Comparison of ENCODE assay signal across 10 mouse cellular contexts in genomic region chr5:90203168-90203567, GRCm38 (mm10). TPM values are rescaled to one million over a fixed set of nuclear protein-coding genes. Genes with fewer than 3 reads are reported as not detected.
A peak's percentile ranks its signal among the peaks of the same experiment; 100 is the strongest.
DNase-seq lines count a peak whose midpoint lies in the region; ATAC-seq and TF ChIP-seq lines count a peak whose summit lies in the region.
"Had no signal": no experiment of that assay in that cellular context is flagged by ENCODE, and none has a peak within 500 bp of the region (broad histone marks: within the 10 kb centered on the region; RNA-seq: fewer than 3 reads in every experiment).

No protein-coding gene starts in this region.

- H3K27ac ChIP-seq in heart, embryonic 12.5 days (ENCODE audit: poor library complexity, severe bottlenecking) = no peak overlapping the region
- H3K27ac ChIP-seq in intestine, postnatal 0 days (ENCODE audit: low read depth, low read length) = no peak overlapping the region
- H3K27ac ChIP-seq in midbrain, embryonic 16.5 days (ENCODE audit: low read length) = no peak overlapping the region
- H3K27ac ChIP-seq: embryonic facial prominence, embryonic 13.5 days; lung, embryonic 15.5 days had no signal

- no peak overlapping the region for H3K4me3 ChIP-seq in heart, embryonic 12.5 days
- no peak overlapping the region for H3K4me3 ChIP-seq in intestine, postnatal 0 days (ENCODE audit: low read depth, low read length)
- H3K4me3 ChIP-seq in midbrain, embryonic 16.5 days (ENCODE audit: low read depth, low read length) = no peak overlapping the region
- H3K4me3 ChIP-seq: embryonic facial prominence, embryonic 13.5 days; lung, embryonic 15.5 days had no signal

- no peak for ATAC-seq in heart, embryonic 12.5 days (ENCODE audit: insufficient number of reproducible peaks, low FRiP score)
- ATAC-seq in intestine, postnatal 0 days = no peak
- peak; percentile 66; the same call in 1 of the 2 replicates for ATAC-seq in midbrain, embryonic 16.5 days

- H3K36me3 ChIP-seq in heart, embryonic 12.5 days = no peaks in the 10 kb centered on the region
- no peaks in the 10 kb centered on the region for H3K36me3 ChIP-seq in intestine, postnatal 0 days (ENCODE audit: control insufficient read depth, insufficient read depth)
- H3K36me3 ChIP-seq in midbrain, embryonic 16.5 days (ENCODE audit: control insufficient read depth, insufficient read depth, low read length) = no peaks in the 10 kb centered on the region
- H3K36me3 ChIP-seq: embryonic facial prominence, embryonic 13.5 days; lung, embryonic 15.5 days had no signal

- no peaks in the 10 kb centered on the region for H3K4me1 ChIP-seq in heart, embryonic 12.5 days (replicated peaks)
- H3K4me1 ChIP-seq in intestine, postnatal 0 days (replicated peaks; ENCODE audit: control insufficient read depth, insufficient read depth, low read length) = no peaks in the 10 kb centered on the region
- H3K4me1 ChIP-seq in midbrain, embryonic 16.5 days (ENCODE audit: control insufficient read depth, insufficient read depth, low read length) = no peaks in the 10 kb centered on the region
- H3K4me1 ChIP-seq: lung, embryonic 15.5 days had no signal

- H3K4me2 ChIP-seq in heart, embryonic 12.5 days = no peak overlapping the region
- H3K4me2 ChIP-seq in intestine, postnatal 0 days (replicated peaks; ENCODE audit: low read depth) = no peak overlapping the region
- no peak overlapping the region for H3K4me2 ChIP-seq in midbrain, embryonic 16.5 days (ENCODE audit: low read length)
- H3K4me2 ChIP-seq: embryonic facial prominence, embryonic 13.5 days; lung, embryonic 15.5 days had no signal

- DNase-seq in heart, adult 11 months = peak; percentile 44
- DNase-seq in 3T3-L1 (ENCODE audit: low read depth, low spot score) (peak; percentile 87), MN1 (ENCODE audit: low spot score) (peak; percentile 65)
- DNase-seq in embryo, embryonic 9.5 days (ENCODE audit: extremely low spot score) = peak; percentile 32
- DNase-seq in frontal cortex, postnatal 25 days (ENCODE audit: low spot score in 2 of 2) = no peak

- H3K27me3 ChIP-seq in heart, embryonic 12.5 days (replicated peaks) = no peaks in the 10 kb centered on the region
- no peaks in the 10 kb centered on the region for H3K27me3 ChIP-seq in intestine, postnatal 0 days (replicated peaks; ENCODE audit: control insufficient read depth, insufficient read depth, low read length)
- H3K27me3 ChIP-seq in midbrain, embryonic 16.5 days (ENCODE audit: control insufficient read depth, insufficient read depth, low read depth, low read length) = no peaks in the 10 kb centered on the region
- H3K27me3 ChIP-seq: embryonic facial prominence, embryonic 13.5 days; lung, embryonic 15.5 days had no signal

- H3K9me3 ChIP-seq in heart, embryonic 12.5 days (replicated peaks) = no peaks in the 10 kb centered on the region
- H3K9me3 ChIP-seq in intestine, postnatal 0 days (ENCODE audit: control insufficient read depth) = no peaks in the 10 kb centered on the region
- no peaks in the 10 kb centered on the region for H3K9me3 ChIP-seq in midbrain, embryonic 16.5 days (replicated peaks; ENCODE audit: control insufficient read depth, low read length, poor library complexity, severe bottlenecking)
- H3K9me3 ChIP-seq: embryonic facial prominence, embryonic 13.5 days; lung, embryonic 15.5 days had no signal

- WGBS in heart, embryonic 12.5 days = 20% methylated on average over 5 of the region's 5 CpGs
- WGBS in intestine, postnatal 0 days = 8% methylated on average over 5 of the region's 5 CpGs
- WGBS in midbrain, embryonic 16.5 days = 22% methylated on average over 5 of the region's 5 CpGs

- no peak overlapping the region for H3K9ac ChIP-seq in heart, embryonic 12.5 days
- H3K9ac ChIP-seq in intestine, postnatal 0 days (ENCODE audit: low read depth, low read length) = no peak overlapping the region
- H3K9ac ChIP-seq in midbrain, embryonic 16.5 days (ENCODE audit: low read depth, low read length) = no peak overlapping the region
- H3K9ac ChIP-seq: embryonic facial prominence, embryonic 13.5 days; lung, embryonic 15.5 days had no signal

- peak; percentile 84 for TF ChIP-seq CTCF in intestine, postnatal 0 days (IDR thresholded peaks at IDR 0.05; ENCODE audit: low read depth)

RNA-seq across cellular contexts. Expression of gene Cox18, which starts 20.6 kb away (rescaled TPM):
- polyA plus RNA-seq in heart, embryonic 12.5 days (2016; fragmentation: Nextera tagmentation; extraction: Ambion mirVana) = 29.5 and 30.6 TPM in 2 replicates
- polyA plus RNA-seq in intestine, postnatal 0 days (2015; fragmentation: Nextera tagmentation; extraction: Ambion mirVana) = 17.0 TPM in 2 replicates
- polyA plus RNA-seq in midbrain, embryonic 16.5 days (2015; fragmentation: Nextera tagmentation; extraction: Ambion mirVana) = 36.8 and 41.8 TPM in 2 replicates

Comparison
In these comparisons a context has a peak if more than half of its experiments do, and no peak if none do; other contexts are left out.
1. DNase-seq: peak in heart, adult 11 months (single experiment), 3T3-L1 (single experiment), MN1 (single experiment) and embryo, embryonic 9.5 days (single experiment); none in frontal cortex, postnatal 25 days (0 of 2).